Mouse (Mus musculus) intestine, embryonic 14.5 days (tissue): ENCODE data around the gene Gm28047. TPM values are rescaled to one million over a fixed set of nuclear protein-coding genes. Genes with fewer than 3 reads are reported as not detected.
A peak's percentile ranks its signal among the peaks of the same experiment; 100 is the strongest.

Source experiments
- ATAC-seq: fragments of 200-750 bp; cut with Nextera tagmentation; replicated peaks from 2 replicates; pipeline ENCODE4 v1.8.0; 2017; ENCODE audit warnings: low read depth, moderate number of reproducible peaks, moderate TSS enrichment, moderate library complexity; ENCODE audit not compliant: low FRiP score, low TSS enrichment
- DNase-seq: peaks from one replicate; pipeline ENCODE4 v3.0.0-alpha.2; 2018; ENCODE audit warnings: low spot score
- H3K27ac ChIP-seq: fragments of 300-500 bp; sonication (generic); 2 replicates; pipeline ENCODE4 v1.5.1; 2014; ENCODE audit warnings: low read depth, mild to moderate bottlenecking, control low read depth
- H3K27me3 ChIP-seq: fragments of 300-500 bp; sonication (generic); replicated peaks from 2 replicates; pipeline ENCODE4 v1.6.1; 2014; ENCODE audit warnings: low read length, control low read depth; ENCODE audit not compliant: control insufficient read depth, insufficient read depth
- H3K36me3 ChIP-seq: fragments of 300-500 bp; sonication (generic); 2 replicates; pipeline ENCODE4 v1.6.1; 2014; ENCODE audit warnings: low read length, control low read depth; ENCODE audit not compliant: control insufficient read depth, insufficient read depth
- H3K4me1 ChIP-seq: fragments of 300-500 bp; sonication (generic); replicated peaks from 2 replicates; pipeline ENCODE4 v1.6.1; 2014; ENCODE audit warnings: low read length, control low read depth, mixed read lengths; ENCODE audit not compliant: control insufficient read depth, insufficient read depth
- H3K4me2 ChIP-seq: fragments of 300-500 bp; sonication (generic); 2 replicates; pipeline ENCODE4 v1.6.1; 2014; ENCODE audit warnings: low read length
- H3K4me3 ChIP-seq: fragments of 300-500 bp; sonication (generic); 2 replicates; pipeline ENCODE4 v1.5.1; 2014; ENCODE audit warnings: low read depth, low read length, control low read depth, mixed read lengths
- H3K9ac ChIP-seq: fragments of 300-500 bp; sonication (generic); 2 replicates; pipeline ENCODE4 v1.6.1; 2014; ENCODE audit warnings: mild to moderate bottlenecking, low read length
- H3K9me3 ChIP-seq: fragments of 300-500 bp; sonication (generic); 2 replicates; pipeline ENCODE4 v1.6.1; 2016; ENCODE audit warnings: low read length, control low read depth; ENCODE audit not compliant: control insufficient read depth
- WGBS: fragments of 180-500 bp; shearing (Covaris S2); extraction: QIAGEN DNeasy Blood & Tissue Kit; methylation state at CpG from one replicate; pipeline ENCODE4 v1.1.7; 2014; 5-methylcytosine and 5-hydroxymethylcytosine counted together
- polyA plus RNA-seq: library from polyadenylated mRNA; unstranded; fragments of >200 nt; fragmentation: Nextera tagmentation; extraction: Ambion mirVana; gene quantifications from 2 replicates; pipeline ENCODE4 v1.2.1, GENCODE M21; 2014

Gene Gm28047
- polyA plus RNA-seq = 0.43 TPM in 1 of 2 replicates, not detected in the other

GRCm38 (mm10) chr15:102624970-102625686, at the start of gene Gm28047, which contains the start of gene Atf7:
Gene Gm28047 (minus strand): TSS chr15:102625067.
Gene Atf7 (minus strand): TSS chr15:102625464.
- WGBS = under 1% methylated on average over 50 of the region's 51 CpGs

DNA sequence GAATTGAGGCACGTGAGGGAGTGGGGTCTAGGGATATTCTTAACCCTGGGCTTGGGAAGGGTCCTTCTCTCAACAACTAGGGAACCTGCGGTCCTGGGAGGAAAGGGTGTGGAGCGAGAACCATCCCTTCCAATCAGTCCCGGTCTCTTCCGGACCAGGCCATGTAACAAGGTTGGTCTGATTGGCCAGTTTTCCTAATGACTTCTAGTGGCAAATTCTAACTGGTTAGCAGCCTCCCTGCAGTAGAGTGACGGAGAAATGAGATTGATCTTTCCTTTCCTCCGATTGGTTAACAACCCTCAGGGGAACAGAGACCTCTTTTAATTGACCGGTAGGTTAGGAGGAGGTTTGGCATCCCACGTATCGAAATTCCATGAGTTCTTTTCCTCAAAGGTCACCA, 48.7 kb upstream of the Gm28047 start:
- Histone ChIP-seq H3K9ac (no peak overlapping the region), H3K4me3 (peak overlapping the region; percentile 42; the same call in 1 of the 2 replicates), H3K9me3 (no peaks in the 10 kb centered on the region), H3K27ac (peak overlapping the region; percentile 100), H3K27me3 (no peaks in the 10 kb centered on the region), H3K4me1 (peaks cover 28% of the 10 kb centered on the region), H3K36me3 (peaks cover 11% of the 10 kb centered on the region; the same call in 1 of the 2 replicates), H3K4me2 (peak overlapping the region; percentile 76)
- peak; percentile 75 for DNase-seq
- peak; percentile 20 for ATAC-seq
- whole genome bisulfite sequencing = 3% methylated on average over 10 of the region's 10 CpGs

More at GRCm38 (mm10) chr15:102624970-102625686, at the start of gene Gm28047, which contains the start of gene Atf7:
- H3K27me3 ChIP-seq = no peaks in the 10 kb centered on the region
- H3K27ac ChIP-seq = peak within 1 kb of the TSS; percentile 97
- H3K9ac ChIP-seq = peak within 1 kb of the TSS; percentile 62
- peak within 1 kb of the TSS; percentile 91 for H3K4me2 ChIP-seq
- H3K36me3 ChIP-seq = no peaks in the 10 kb centered on the region
- DNase-seq = peak; percentile 99
- peaks cover 17% of the 10 kb centered on the region for H3K4me1 ChIP-seq
- H3K9me3 ChIP-seq = 0 out of 2 replicates have a peak, but pooled peaks cover 2% of the 10 kb centered on the region
- ATAC-seq = peak; percentile 99
- H3K4me3 ChIP-seq = peak within 1 kb of the TSS; percentile 81

- 3% methylated on average over 37 of the region's 37 CpGs for WGBS
- peak within 1 kb of the TSS; percentile 100 for H3K27ac ChIP-seq
- H3K4me3 ChIP-seq = peak within 1 kb of the TSS; percentile 42
- H3K4me1 ChIP-seq = peaks cover 28% of the 10 kb centered on the region
- no peaks in the 10 kb centered on the region for H3K9me3 ChIP-seq
- ATAC-seq (no peak), DNase-seq (peak; percentile 83)
- H3K9ac ChIP-seq = peak within 1 kb of the TSS; percentile 85
- H3K36me3 ChIP-seq = peaks cover 22% of the 10 kb centered on the region
- H3K27me3 ChIP-seq = no peaks in the 10 kb centered on the region
- H3K4me2 ChIP-seq = peak within 1 kb of the TSS; percentile 76
Measured at GRCm38 (mm10) chr15:102672215-102673071, 47.6 kb upstream of the Gm28047 start, which contains the start of gene Atp5g2. Gene Atp5g2 (minus strand): TSS chr15:102672352.

DNA sequence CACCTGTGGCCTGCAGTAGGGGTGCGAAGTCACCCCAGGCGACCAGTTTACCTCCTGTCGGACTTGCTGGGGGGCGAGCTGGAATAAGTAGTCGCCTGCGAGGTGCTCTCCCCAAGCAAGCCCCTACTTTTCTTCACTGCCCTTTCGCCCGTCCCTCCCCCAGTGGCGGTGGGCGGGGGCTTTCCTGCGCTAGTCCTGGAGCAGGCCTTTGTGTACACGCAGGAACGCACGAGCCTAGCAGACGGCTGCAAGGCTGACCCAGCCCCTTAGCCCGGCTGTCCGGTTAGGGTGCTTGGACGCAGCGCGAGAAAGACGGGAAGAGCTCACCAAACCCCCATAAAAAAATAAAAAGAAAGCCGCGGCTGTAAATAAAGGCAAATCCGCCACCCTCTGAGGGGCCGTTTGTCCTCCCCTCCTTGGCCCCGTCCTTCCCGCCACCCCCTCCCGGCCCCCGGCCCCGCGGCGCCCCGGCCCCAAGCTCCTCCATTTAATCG, 46.9 kb upstream of the Gm28047 start:
- Histone ChIP-seq H3K27me3 (no peaks in the 10 kb centered on the region), H3K9ac (peak overlapping the region; percentile 85), H3K4me2 (peak overlapping the region; percentile 76), H3K9me3 (no peaks in the 10 kb centered on the region), H3K4me1 (peaks cover 28% of the 10 kb centered on the region), H3K36me3 (peaks cover 28% of the 10 kb centered on the region), H3K27ac (peak overlapping the region; percentile 100), H3K4me3 (peak overlapping the region; percentile 42)
- peak; percentile 91 for DNase-seq
- 1% methylated on average over 34 of the region's 34 CpGs for WGBS
- peak; percentile 69 for ATAC-seq

GRCm38 (mm10) chr15:102670767-102671575, 46.1 kb upstream of the Gm28047 start:
- H3K4me2 ChIP-seq = peak overlapping the region; percentile 95
- under 1% methylated on average over 53 of the region's 53 CpGs for WGBS
- ATAC-seq = peak; percentile 91
- peak; percentile 100 for DNase-seq
- peak overlapping the region; percentile 74 for H3K4me3 ChIP-seq
- H3K9me3 ChIP-seq = no peaks in the 10 kb centered on the region
- no peaks in the 10 kb centered on the region for H3K27me3 ChIP-seq
- peak overlapping the region; percentile 100 for H3K27ac ChIP-seq
- H3K4me1 ChIP-seq = peaks cover 28% of the 10 kb centered on the region
- H3K36me3 ChIP-seq = peaks cover 36% of the 10 kb centered on the region
- H3K9ac ChIP-seq = peak overlapping the region; percentile 96

- WGBS = 6% methylated on average over 6 of the region's 6 CpGs
Measured at GRCm38 (mm10) chr15:102670281-102670680, 45.4 kb upstream of the Gm28047 start.

GRCm38 (mm10) chr15:102669571-102669970, 44.7 kb upstream of the Gm28047 start:
- 87% methylated on average over 8 of the region's 8 CpGs for WGBS
- Histone ChIP-seq H3K4me2 (peak overlapping the region; percentile 95), H3K9ac (no peak overlapping the region), H3K27me3 (no peaks in the 10 kb centered on the region), H3K4me3 (peak overlapping the region; percentile 74), H3K27ac (no peak overlapping the region), H3K4me1 (peaks cover 28% of the 10 kb centered on the region), H3K36me3 (peaks cover 49% of the 10 kb centered on the region), H3K9me3 (no peaks in the 10 kb centered on the region)
- no peak for ATAC-seq
- no peak for DNase-seq

More at GRCm38 (mm10) chr15:102670281-102670680, 45.4 kb upstream of the Gm28047 start:
- DNase-seq = no peak
- peaks cover 28% of the 10 kb centered on the region for H3K4me1 ChIP-seq
- peak overlapping the region; percentile 96 for H3K9ac ChIP-seq
- no peaks in the 10 kb centered on the region for H3K27me3 ChIP-seq
- no peak for ATAC-seq
- H3K9me3 ChIP-seq = no peaks in the 10 kb centered on the region
- peak overlapping the region; percentile 95 for H3K4me2 ChIP-seq
- peak overlapping the region; percentile 74 for H3K4me3 ChIP-seq
- H3K27ac ChIP-seq = peak overlapping the region; percentile 94
- peaks cover 42% of the 10 kb centered on the region for H3K36me3 ChIP-seq
